Comparison of ENCODE assay signal across 7 mouse cellular contexts in genomic region chr12:79171269-79171995, GRCm38 (mm10). TPM values are rescaled to one million over a fixed set of nuclear protein-coding genes. Genes with fewer than 3 reads are reported as not detected.
DNase-seq lines count a peak whose midpoint lies in the region; ATAC-seq and TF ChIP-seq lines count a peak whose summit lies in the region.

No protein-coding gene starts in this region.

- H3K9ac ChIP-seq in forebrain, embryonic 13.5 days = peak overlapping the region; percentile 89
- H3K9ac ChIP-seq in liver, embryonic 13.5 days = peak overlapping the region; percentile 86
- peak overlapping the region; percentile 87 for H3K9ac ChIP-seq in stomach, postnatal 0 days (ENCODE audit: low read length)

- 34% methylated on average over 12 of the region's 12 CpGs for WGBS in forebrain, embryonic 13.5 days
- WGBS in liver, embryonic 13.5 days (ENCODE audit: insufficient replicate concordance) = 31% methylated on average over 12 of the region's 12 CpGs
- WGBS in stomach, postnatal 0 days = 24% methylated on average over 12 of the region's 12 CpGs

- no peak for TF ChIP-seq CTCF in left cerebral cortex, adult 2 months (IDR thresholded peaks at IDR 0.05)
- TF ChIP-seq CTCF in stomach, postnatal 0 days (IDR thresholded peaks at IDR 0.05; ENCODE audit: low read depth) = no peak

- H3K4me1 ChIP-seq in forebrain, embryonic 13.5 days = peaks cover 16% of the 10 kb centered on the region
- peaks cover 31% of the 10 kb centered on the region for H3K4me1 ChIP-seq in liver, embryonic 13.5 days (replicated peaks)
- H3K4me1 ChIP-seq in stomach, postnatal 0 days (replicated peaks; ENCODE audit: control insufficient read depth, insufficient read depth) = no peaks in the 10 kb centered on the region

- H3K36me3 ChIP-seq in forebrain, embryonic 13.5 days (ENCODE audit: poor library complexity, severe bottlenecking) = peaks cover 16% of the 10 kb centered on the region
- H3K36me3 ChIP-seq in liver, embryonic 13.5 days = peaks cover 14% of the 10 kb centered on the region
- H3K36me3 ChIP-seq in stomach, postnatal 0 days (ENCODE audit: control insufficient read depth, insufficient read depth, low read length) = no peaks in the 10 kb centered on the region; the same call in 1 of the 2 replicates

- no peaks in the 10 kb centered on the region for H3K9me3 ChIP-seq in forebrain, embryonic 13.5 days (replicated peaks)
- H3K9me3 ChIP-seq in liver, embryonic 13.5 days (replicated peaks) = no peaks in the 10 kb centered on the region
- no peaks in the 10 kb centered on the region for H3K9me3 ChIP-seq in stomach, postnatal 0 days (ENCODE audit: control insufficient read depth, low read length)

- intact Hi-C loops in left cerebral cortex, adult 2 months (cut with DNase I) = no loop called here
- intact Hi-C loops in left cerebral cortex, postnatal 10 days (cut with DNase I) = no loop called here

- TF ChIP-seq EP300 in stomach, postnatal 0 days (optimal IDR thresholded peaks at IDR 0.05) = no peak

- ATAC-seq in forebrain, embryonic 13.5 days = no peak
- no peak for ATAC-seq in liver, embryonic 13.5 days (ENCODE audit: low read depth)
- ATAC-seq in stomach, postnatal 0 days (ENCODE audit: low FRiP score, low TSS enrichment) = no peak

- H3K4me3 ChIP-seq in left cerebral cortex, adult 2 months = peak overlapping the region; percentile 75
- peak overlapping the region; percentile 97 for H3K4me3 ChIP-seq in forebrain, embryonic 13.5 days
- peak overlapping the region; percentile 96 for H3K4me3 ChIP-seq in liver, embryonic 13.5 days (replicated peaks)
- peak overlapping the region; percentile 97 for H3K4me3 ChIP-seq in stomach, postnatal 0 days (ENCODE audit: low read depth, low read length)

- peak overlapping the region; percentile 65 for H3K4me2 ChIP-seq in forebrain, embryonic 13.5 days
- H3K4me2 ChIP-seq in liver, embryonic 13.5 days = peak overlapping the region; percentile 80
- H3K4me2 ChIP-seq in stomach, postnatal 0 days (replicated peaks; ENCODE audit: low read depth) = peak overlapping the region; percentile 64

- DNase-seq in left cerebral cortex, adult 2 months (ENCODE audit: extremely low spot score in 1 of 2, low spot score in 2 of 2) = no peak
- no peak for DNase-seq in left cerebral cortex, postnatal 10 days (ENCODE audit: extremely low spot score in 1 of 2, low spot score in 2 of 2)
- DNase-seq in brain, adult 2 months (ENCODE audit: low read depth, low spot score) = peak; percentile 55
- no peak for DNase-seq in liver, embryonic 13.5 days
- DNase-seq in stomach, postnatal 0 days (ENCODE audit: low spot score) = no peak
- no peak for DNase-seq in urinary bladder, adult 2 months (ENCODE audit: low spot score)

- no peaks in the 10 kb centered on the region for H3K27me3 ChIP-seq in forebrain, embryonic 13.5 days
- no peaks in the 10 kb centered on the region for H3K27me3 ChIP-seq in liver, embryonic 13.5 days
- H3K27me3 ChIP-seq in stomach, postnatal 0 days (ENCODE audit: control insufficient read depth, insufficient read depth, low read length) = no peaks in the 10 kb centered on the region

- H3K27ac ChIP-seq in left cerebral cortex, adult 2 months = peak overlapping the region; percentile 100
- 0 out of 2 replicates have a peak overlapping the region, but pooled peaks have one; percentile 89 for H3K27ac ChIP-seq in forebrain, embryonic 13.5 days
- peak overlapping the region; percentile 87; the same call in 1 of the 2 replicates for H3K27ac ChIP-seq in liver, embryonic 13.5 days
- no peak overlapping the region for H3K27ac ChIP-seq in stomach, postnatal 0 days (replicated peaks)

RNA-seq across cellular contexts. Expression of gene Vti1b, which starts 1.0 kb away (rescaled TPM):
- total RNA-seq in left cerebral cortex, adult 2 months (2021) = 100 to 1,000 TPM; 247 to 256 TPM
- total RNA-seq in left cerebral cortex, postnatal 10 days (2021) = 100 to 1,000 TPM; 186 to 187 TPM
- 139 and 152 TPM in 2 replicates for polyA plus RNA-seq in forebrain, embryonic 13.5 days (2015; fragmentation: Nextera tagmentation; extraction: Ambion mirVana)
- 49.6 and 52.5 TPM in 2 replicates for polyA plus RNA-seq in liver, embryonic 13.5 days (2015; fragmentation: Nextera tagmentation; extraction: Ambion mirVana)
- 110 and 111 TPM in 2 replicates for polyA plus RNA-seq in stomach, postnatal 0 days (2015; fragmentation: Nextera tagmentation; extraction: Ambion mirVana)
- polyA plus RNA-seq in urinary bladder, adult 2 months (2012; rRNA removed) = 86.4 and 97.2 TPM in 2 replicates

RNA-seq across cellular contexts. Expression of gene Rdh11, which starts 20.7 kb away (rescaled TPM):
- total RNA-seq in left cerebral cortex, adult 2 months (2021) = 10 to 100 TPM; 19.3 to 20.9 TPM
- total RNA-seq in left cerebral cortex, postnatal 10 days (2021) = 10 to 100 TPM; 32.1 to 34.3 TPM
- polyA plus RNA-seq in forebrain, embryonic 13.5 days (2015; fragmentation: Nextera tagmentation; extraction: Ambion mirVana) = 25.2 and 26.1 TPM in 2 replicates
- 16.6 and 20.8 TPM in 2 replicates for polyA plus RNA-seq in liver, embryonic 13.5 days (2015; fragmentation: Nextera tagmentation; extraction: Ambion mirVana)
- polyA plus RNA-seq in stomach, postnatal 0 days (2015; fragmentation: Nextera tagmentation; extraction: Ambion mirVana) = 16.3 and 17.1 TPM in 2 replicates
- polyA plus RNA-seq in urinary bladder, adult 2 months (2012; rRNA removed) = 14.2 and 19.0 TPM in 2 replicates

RNA-seq across cellular contexts. Expression of gene Rdh12, which starts 37.3 kb away (rescaled TPM):
- 1 to 10 TPM; 1.8 to 2.1 TPM for total RNA-seq in left cerebral cortex, adult 2 months (2021)
- total RNA-seq in left cerebral cortex, postnatal 10 days (2021) = 1 to 10 TPM in 1 of 2 experiments, under 1 TPM in 1; 0.86 to 1.5 TPM
- polyA plus RNA-seq in forebrain, embryonic 13.5 days (2015; fragmentation: Nextera tagmentation; extraction: Ambion mirVana) = 1.0 and 1.5 TPM in 2 replicates
- 0.28 and 0.49 TPM in 2 replicates for polyA plus RNA-seq in liver, embryonic 13.5 days (2015; fragmentation: Nextera tagmentation; extraction: Ambion mirVana)
- polyA plus RNA-seq in stomach, postnatal 0 days (2015; fragmentation: Nextera tagmentation; extraction: Ambion mirVana) = 78.8 and 88.1 TPM in 2 replicates
- polyA plus RNA-seq in urinary bladder, adult 2 months (2012; rRNA removed) = 6.7 and 8.3 TPM in 2 replicates

RNA-seq across cellular contexts. Expression of gene Arg2, which starts 40.9 kb away (rescaled TPM):
- 1 to 10 TPM; 2.2 to 2.3 TPM for total RNA-seq in left cerebral cortex, adult 2 months (2021)
- 10 to 100 TPM; 10.0 to 10.3 TPM for total RNA-seq in left cerebral cortex, postnatal 10 days (2021)
- 11.6 and 15.7 TPM in 2 replicates for polyA plus RNA-seq in forebrain, embryonic 13.5 days (2015; fragmentation: Nextera tagmentation; extraction: Ambion mirVana)
- polyA plus RNA-seq in liver, embryonic 13.5 days (2015; fragmentation: Nextera tagmentation; extraction: Ambion mirVana) = 0.14 TPM in 1 of 2 replicates, not detected in the other
- polyA plus RNA-seq in stomach, postnatal 0 days (2015; fragmentation: Nextera tagmentation; extraction: Ambion mirVana) = 2.0 and 2.2 TPM in 2 replicates
- 18.9 and 24.4 TPM in 2 replicates for polyA plus RNA-seq in urinary bladder, adult 2 months (2012; rRNA removed)
